ENCODE assay signal across 9 mouse cellular contexts in genomic region chr12:108272143-108272635, GRCm38 (mm10). TPM values are rescaled to one million over a fixed set of nuclear protein-coding genes. Genes with fewer than 3 reads are reported as not detected.
A peak's percentile ranks its signal among the peaks of the same experiment; 100 is the strongest.
DNase-seq lines count a peak whose midpoint lies in the region; ATAC-seq and TF ChIP-seq lines count a peak whose summit lies in the region.
"Had no signal": no experiment of that assay in that cellular context is flagged by ENCODE, and none has a peak within 500 bp of the region (broad histone marks: within the 10 kb centered on the region; RNA-seq: fewer than 3 reads in every experiment).

No protein-coding gene starts in this region.

- no peak for ATAC-seq in heart, embryonic 13.5 days (ENCODE audit: extremely low read depth, insufficient number of reproducible peaks, low FRiP score, low TSS enrichment)
- ATAC-seq in forebrain, postnatal 0 days = no peak

- no peaks in the 10 kb centered on the region for H3K9me3 ChIP-seq in heart, embryonic 13.5 days
- no peaks in the 10 kb centered on the region for H3K9me3 ChIP-seq in embryonic facial prominence, embryonic 10.5 days
- H3K9me3 ChIP-seq in forebrain, postnatal 0 days (ENCODE audit: low read length) = no peaks in the 10 kb centered on the region
- H3K9me3 ChIP-seq in midbrain, embryonic 10.5 days (replicated peaks) = no peaks in the 10 kb centered on the region

- TF ChIP-seq CTCF in forebrain, postnatal 0 days (IDR thresholded peaks at IDR 0.05; ENCODE audit: low read depth) = no peak

- H3K36me3 ChIP-seq in heart, embryonic 13.5 days = no peaks in the 10 kb centered on the region
- H3K36me3 ChIP-seq in embryonic facial prominence, embryonic 10.5 days (replicated peaks) = peaks cover 39% of the 10 kb centered on the region
- H3K36me3 ChIP-seq in forebrain, postnatal 0 days (ENCODE audit: insufficient read depth) = no peaks in the 10 kb centered on the region
- H3K36me3 ChIP-seq in midbrain, embryonic 10.5 days = peaks cover 38% of the 10 kb centered on the region

- DNase-seq in heart, adult 9 months (ENCODE audit: low spot score in 2 of 2) = no peak
- no peak for DNase-seq in embryonic facial prominence, embryonic 10.5 days (ENCODE audit: low spot score)
- no peak for DNase-seq in forebrain, postnatal 0 days
- DNase-seq in midbrain, embryonic 10.5 days (ENCODE audit: low spot score) = no peak
- no peak for DNase-seq in gastrocnemius, postnatal 14 days
- DNase-seq in lung, postnatal 14 days = no peak
- no peak for DNase-seq in urinary bladder, adult 2 months (ENCODE audit: low spot score)

- H3K4me1 ChIP-seq in heart, embryonic 13.5 days = peaks cover 83% of the 10 kb centered on the region
- peaks cover 88% of the 10 kb centered on the region for H3K4me1 ChIP-seq in embryonic facial prominence, embryonic 10.5 days
- peaks cover 35% of the 10 kb centered on the region for H3K4me1 ChIP-seq in forebrain, postnatal 0 days (ENCODE audit: insufficient read depth)
- H3K4me1 ChIP-seq in midbrain, embryonic 10.5 days = peaks cover 89% of the 10 kb centered on the region

- H3K27me3 ChIP-seq in heart, embryonic 13.5 days (replicated peaks) = peaks cover 8% of the 10 kb centered on the region
- no peaks in the 10 kb centered on the region for H3K27me3 ChIP-seq in embryonic facial prominence, embryonic 10.5 days (replicated peaks; ENCODE audit: low read depth, poor library complexity, severe bottlenecking)
- H3K27me3 ChIP-seq in forebrain, postnatal 0 days (ENCODE audit: insufficient read depth, low read length) = no peaks in the 10 kb centered on the region
- no peaks in the 10 kb centered on the region for H3K27me3 ChIP-seq in midbrain, embryonic 10.5 days (ENCODE audit: low read depth, poor library complexity, severe bottlenecking)

- peak overlapping the region; percentile 13; the same call in 1 of the 2 replicates for H3K4me3 ChIP-seq in heart, embryonic 13.5 days
- peak overlapping the region; percentile 87 for H3K4me3 ChIP-seq in embryonic facial prominence, embryonic 10.5 days
- peak overlapping the region; percentile 12 for H3K4me3 ChIP-seq in forebrain, postnatal 0 days (ENCODE audit: low read depth, low read length)
- peak overlapping the region; percentile 82 for H3K4me3 ChIP-seq in midbrain, embryonic 10.5 days

- intact Hi-C loops in gastrocnemius, postnatal 14 days (cut with DNase I; ENCODE audit: low total_unique reads) = no loop called here

- peak overlapping the region; percentile 96 for H3K4me2 ChIP-seq in heart, embryonic 13.5 days
- H3K4me2 ChIP-seq in forebrain, postnatal 0 days (ENCODE audit: low read depth) = peak overlapping the region; percentile 90

- WGBS in heart, embryonic 13.5 days = 52% methylated on average over 7 of the region's 7 CpGs
- 53% methylated on average over 7 of the region's 7 CpGs for WGBS in embryonic facial prominence, embryonic 10.5 days
- WGBS in forebrain, postnatal 0 days = 45% methylated on average over 7 of the region's 7 CpGs
- WGBS in midbrain, embryonic 10.5 days = 65% methylated on average over 7 of the region's 7 CpGs

- peak overlapping the region; percentile 88 for H3K9ac ChIP-seq in heart, embryonic 13.5 days
- no peak overlapping the region for H3K9ac ChIP-seq in forebrain, postnatal 0 days

- no peak overlapping the region for H3K27ac ChIP-seq in heart, embryonic 13.5 days (replicated peaks)
- H3K27ac ChIP-seq in embryonic facial prominence, embryonic 10.5 days (replicated peaks) = no peak overlapping the region
- H3K27ac ChIP-seq in forebrain, postnatal 0 days (ENCODE audit: low read depth, low read length) = no peak overlapping the region
- H3K27ac ChIP-seq in midbrain, embryonic 10.5 days (replicated peaks) = peak overlapping the region; percentile 46; the same call in 1 of the 2 replicates
- H3K27ac ChIP-seq: left cerebral cortex, adult 2 months had no signal

RNA-seq across cellular contexts. Expression of gene Ccdc85c, which starts 3.0 kb away (rescaled TPM):
- polyA plus RNA-seq in heart, embryonic 13.5 days (2015; fragmentation: Nextera tagmentation; extraction: Ambion mirVana) = 4.9 and 5.8 TPM in 2 replicates
- polyA plus RNA-seq in embryonic facial prominence, embryonic 10.5 days (2016; fragmentation: Nextera tagmentation; extraction: Ambion mirVana) = 11.4 and 12.1 TPM in 2 replicates
- 66.1 and 68.0 TPM in 2 replicates for total RNA-seq in forebrain, postnatal 0 days (2014; rRNA removed)
- 15.5 and 16.2 TPM in 2 replicates for polyA plus RNA-seq in forebrain, postnatal 0 days (2015; fragmentation: Nextera tagmentation; extraction: Ambion mirVana)
- polyA plus RNA-seq in midbrain, embryonic 10.5 days (2016; fragmentation: Nextera tagmentation; extraction: Ambion mirVana) = 12.1 and 15.5 TPM in 2 replicates
- total RNA-seq in gastrocnemius, postnatal 14 days (2021) = 1 to 10 TPM; 5.4 to 5.7 TPM
- polyA plus RNA-seq in urinary bladder, adult 2 months (2012; rRNA removed) = 14.6 and 23.1 TPM in 2 replicates

RNA-seq across cellular contexts. Expression of gene Hhipl1, which starts 33.9 kb away (rescaled TPM):
- polyA plus RNA-seq in heart, embryonic 13.5 days (2015; fragmentation: Nextera tagmentation; extraction: Ambion mirVana) = 0.71 and 1.1 TPM in 2 replicates
- polyA plus RNA-seq in embryonic facial prominence, embryonic 10.5 days (2016; fragmentation: Nextera tagmentation; extraction: Ambion mirVana) = 0.72 and 0.99 TPM in 2 replicates
- 3.9 and 5.2 TPM in 2 replicates for total RNA-seq in forebrain, postnatal 0 days (2014; rRNA removed)
- 1.1 and 1.5 TPM in 2 replicates for polyA plus RNA-seq in forebrain, postnatal 0 days (2015; fragmentation: Nextera tagmentation; extraction: Ambion mirVana)
- polyA plus RNA-seq in midbrain, embryonic 10.5 days (2016; fragmentation: Nextera tagmentation; extraction: Ambion mirVana) = 3.7 and 5.1 TPM in 2 replicates
- total RNA-seq in gastrocnemius, postnatal 14 days (2021) = 1 to 10 TPM in 1 of 2 experiments, under 1 TPM in 1; 0.55 to 1.2 TPM
- 2.9 and 3.2 TPM in 2 replicates for polyA plus RNA-seq in urinary bladder, adult 2 months (2012; rRNA removed)

Comparison
In these comparisons a context has a peak if more than half of its experiments do, and no peak if none do; other contexts are left out.
1. H3K4me3 ChIP-seq: peak in every context shown above with its lines; median percentile 87 in embryonic facial prominence, embryonic 10.5 days; 82 in midbrain, embryonic 10.5 days; 13 in heart, embryonic 13.5 days; 12 in forebrain, postnatal 0 days.